ENCODE assay signal across 8 mouse cellular contexts in the genomic region with DNA sequence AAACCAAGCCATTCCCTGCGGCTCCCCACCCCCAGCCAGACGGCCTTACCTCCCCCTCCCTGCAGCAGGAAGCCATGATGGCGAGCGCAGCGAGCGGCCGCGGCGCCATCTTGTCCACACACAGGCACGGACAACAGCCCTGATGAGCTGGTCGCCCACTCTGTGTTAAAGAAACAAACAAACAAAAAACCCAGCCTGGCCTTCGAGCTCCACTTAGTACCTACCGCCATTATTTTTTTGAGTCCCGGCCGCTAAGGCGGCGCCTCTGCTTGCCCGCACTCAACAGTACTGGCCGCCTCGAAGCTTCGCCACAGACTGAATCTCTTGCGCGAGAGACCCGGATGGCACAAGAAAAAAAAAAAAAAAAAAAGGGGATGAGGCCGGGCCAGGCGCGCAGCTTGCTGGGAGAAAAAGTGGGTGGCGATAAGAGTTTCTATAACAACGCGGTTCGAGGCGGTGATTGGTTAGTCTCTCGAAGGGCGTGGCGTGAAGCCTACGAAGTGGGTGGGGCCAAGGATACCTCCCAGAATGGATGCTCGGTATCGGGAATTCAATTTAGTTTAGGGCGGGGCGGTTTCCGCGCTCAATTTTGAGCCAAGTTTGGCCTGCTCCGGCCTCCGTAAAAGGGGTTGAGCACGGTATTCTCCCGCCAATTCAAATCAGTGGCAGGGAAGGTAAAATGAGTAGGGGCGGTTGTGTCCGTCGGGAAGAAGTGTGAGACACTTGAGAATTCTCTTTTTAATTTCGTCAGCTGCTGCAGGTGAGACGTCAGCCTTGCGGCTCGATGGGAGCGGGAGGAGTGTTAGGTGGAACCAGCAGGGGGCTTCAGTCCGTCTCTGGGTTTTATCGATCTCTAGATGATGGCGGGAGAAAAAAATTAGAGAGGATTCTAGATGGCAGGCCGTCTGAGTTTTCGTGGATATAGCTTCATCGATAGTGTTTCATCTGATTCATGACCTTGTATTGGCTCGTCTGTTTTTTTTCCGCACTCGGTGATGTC. TPM values are rescaled to one million over a fixed set of nuclear protein-coding genes. Genes with fewer than 3 reads are reported as not detected.
DNase-seq lines count a peak whose midpoint lies in the region; ATAC-seq and TF ChIP-seq lines count a peak whose summit lies in the region.

A gene (minus strand): TSS at position 350 of the 1,000 bp plus-strand sequence.
A gene (plus strand): TSS at position 652 of the 1,000 bp plus-strand sequence.

- peaks cover 67% of the 10 kb centered on the region for H3K79me2 ChIP-seq in CH12.LX (replicated peaks; ENCODE audit: control insufficient read depth, extremely low read depth, insufficient read depth, poor library complexity, severe bottlenecking)

- DNase-seq in CH12.LX (ENCODE audit: extremely low read depth): peak; percentile 100
- DNase-seq in c-Kit-positive CD71-positive TER-119-negative erythroid progenitor cells, embryonic 14.5 days (ENCODE audit: low read depth): peak; percentile 99
- DNase-seq in forebrain, embryonic 11.5 days (ENCODE audit: low spot score): peak; percentile 98
- DNase-seq in kidney, postnatal 36 days: peak; percentile 98 to 100
- DNase-seq in telencephalon, adult 2 months (ENCODE audit: low read depth, low spot score): peak; percentile 100

- peak within 1 kb of the TSS; percentile 37; the same call in 1 of the 2 replicates for H3K4me2 ChIP-seq in CH12.LX (ENCODE audit: insufficient read depth, low read depth, poor library complexity, severe bottlenecking)
- H3K4me2 ChIP-seq in forebrain, embryonic 11.5 days (ENCODE audit: low read depth, low read length, severe bottlenecking): peak within 1 kb of the TSS; percentile 77
- H3K4me2 ChIP-seq in heart, embryonic 16.5 days (ENCODE audit: low read depth, low read length): peak within 1 kb of the TSS; percentile 93
- peak within 1 kb of the TSS; percentile 72 for H3K4me2 ChIP-seq in liver, embryonic 15.5 days
- peak within 1 kb of the TSS; percentile 80 for H3K4me2 ChIP-seq in neural tube, embryonic 12.5 days (replicated peaks)

- H3K4me3 ChIP-seq in CH12.LX (replicated peaks in 1 of 3; ENCODE audit: low read depth in 2 of 3, low read length in 2 of 3, poor library complexity in 1 of 3): peak within 1 kb of the TSS; percentile 73 to 81 (median 74)
- peak within 1 kb of the TSS; percentile 76 for H3K4me3 ChIP-seq in forebrain, embryonic 11.5 days (ENCODE audit: low read depth, low read length)
- H3K4me3 ChIP-seq in heart, embryonic 16.5 days (ENCODE audit: low read length): peak within 1 kb of the TSS; percentile 78
- peak within 1 kb of the TSS; percentile 72 for H3K4me3 ChIP-seq in liver, embryonic 15.5 days (replicated peaks)
- peak within 1 kb of the TSS; percentile 73 for H3K4me3 ChIP-seq in neural tube, embryonic 12.5 days

- no peaks in the 10 kb centered on the region for H3K27me3 ChIP-seq in CH12.LX (replicated peaks)
- no peaks in the 10 kb centered on the region for H3K27me3 ChIP-seq in forebrain, embryonic 11.5 days (ENCODE audit: control insufficient read depth, insufficient read depth, low read length)
- H3K27me3 ChIP-seq in heart, embryonic 16.5 days (ENCODE audit: control insufficient read depth, insufficient read depth, low read length): no peaks in the 10 kb centered on the region
- H3K27me3 ChIP-seq in liver, embryonic 15.5 days: no peaks in the 10 kb centered on the region
- no peaks in the 10 kb centered on the region for H3K27me3 ChIP-seq in neural tube, embryonic 12.5 days (replicated peaks)

- TF ChIP-seq RAD21 in CH12.LX (IDR thresholded peaks at IDR 0.05; ENCODE audit: low read depth, low read length): no peak

- TF ChIP-seq EP300 in CH12.LX (IDR thresholded peaks at IDR 0.05; ENCODE audit: low read length): no peak

- ATAC-seq in forebrain, embryonic 11.5 days (replicated peaks; ENCODE audit: low FRiP score): peak; percentile 98
- ATAC-seq in heart, embryonic 16.5 days (replicated peaks; ENCODE audit: extremely low read depth, insufficient read depth, low FRiP score): peak; percentile 98
- peak; percentile 87 for ATAC-seq in liver, embryonic 15.5 days (ENCODE audit: insufficient read depth)
- peak; percentile 98 for ATAC-seq in neural tube, embryonic 12.5 days (ENCODE audit: low FRiP score, low read depth)

- under 1% methylated on average over 63 of the region's 63 CpGs for WGBS in forebrain, embryonic 11.5 days
- WGBS in heart, embryonic 16.5 days: under 1% methylated on average over 63 of the region's 63 CpGs
- under 1% methylated on average over 63 of the region's 63 CpGs for WGBS in liver, embryonic 15.5 days (ENCODE audit: insufficient replicate concordance)
- WGBS in neural tube, embryonic 12.5 days: under 1% methylated on average over 63 of the region's 63 CpGs

- in situ Hi-C loops in CH12.LX (cut with MboI; ENCODE audit: low pct_ligation_motif_present, low pct_unique_long_range_greater_than_20kb, low sequenced_read_pairs): no loop called here

- TF ChIP-seq CTCF in CH12.LX (conservative IDR thresholded peaks at IDR 0.05 in 1 of 2, IDR thresholded peaks at IDR 0.05 in 1 of 2; ENCODE audit: low read depth in 2 of 2, low read length in 2 of 2): no peak; a peak in 1 of 4 replicates

- H3K36me3 ChIP-seq in CH12.LX (replicated peaks in 1 of 2; ENCODE audit: control insufficient read depth in 1 of 2, insufficient read depth in 1 of 2, low read length in 1 of 2): peaks cover 17 to 44% of the 10 kb centered on the region in 2 experiments
- H3K36me3 ChIP-seq in forebrain, embryonic 11.5 days (ENCODE audit: control insufficient read depth, insufficient read depth, low read length): peaks cover 5% of the 10 kb centered on the region
- peaks cover 5% of the 10 kb centered on the region for H3K36me3 ChIP-seq in heart, embryonic 16.5 days (ENCODE audit: control insufficient read depth, insufficient read depth)
- peaks cover 43% of the 10 kb centered on the region for H3K36me3 ChIP-seq in liver, embryonic 15.5 days (replicated peaks)
- H3K36me3 ChIP-seq in neural tube, embryonic 12.5 days: peaks cover 14% of the 10 kb centered on the region

- peak within 1 kb of the TSS; percentile 97 for H3K9ac ChIP-seq in CH12.LX (ENCODE audit: insufficient read depth, low read depth)
- peak within 1 kb of the TSS; percentile 78 for H3K9ac ChIP-seq in forebrain, embryonic 11.5 days (ENCODE audit: low read length)
- H3K9ac ChIP-seq in heart, embryonic 16.5 days (ENCODE audit: low read length): peak within 1 kb of the TSS; percentile 83
- peak within 1 kb of the TSS; percentile 76 for H3K9ac ChIP-seq in liver, embryonic 15.5 days
- peak within 1 kb of the TSS; percentile 88 for H3K9ac ChIP-seq in neural tube, embryonic 12.5 days

- H3K27ac ChIP-seq in CH12.LX (ENCODE audit: insufficient read depth, low read depth): peak within 1 kb of the TSS; percentile 93
- peak within 1 kb of the TSS; percentile 97 for H3K27ac ChIP-seq in forebrain, embryonic 11.5 days (ENCODE audit: low read depth, low read length)
- H3K27ac ChIP-seq in heart, embryonic 16.5 days (ENCODE audit: low read length): peak within 1 kb of the TSS; percentile 97
- peak within 1 kb of the TSS; percentile 99 for H3K27ac ChIP-seq in liver, embryonic 15.5 days (replicated peaks)
- H3K27ac ChIP-seq in neural tube, embryonic 12.5 days: peak within 1 kb of the TSS; percentile 90

- H3K4me1 ChIP-seq in CH12.LX (ENCODE audit: control insufficient read depth in 1 of 2, insufficient read depth in 2 of 2): peaks cover 5 to 46% of the 10 kb centered on the region in 2 experiments
- H3K4me1 ChIP-seq in forebrain, embryonic 11.5 days (replicated peaks; ENCODE audit: control insufficient read depth, insufficient read depth, low read length): peaks cover 10% of the 10 kb centered on the region; the same call in 1 of the 2 replicates
- H3K4me1 ChIP-seq in heart, embryonic 16.5 days (ENCODE audit: control insufficient read depth, insufficient read depth, low read length): peaks cover 33% of the 10 kb centered on the region
- H3K4me1 ChIP-seq in liver, embryonic 15.5 days (replicated peaks): peaks cover 52% of the 10 kb centered on the region
- H3K4me1 ChIP-seq in neural tube, embryonic 12.5 days: peaks cover 26% of the 10 kb centered on the region

- H3K9me3 ChIP-seq in CH12.LX (replicated peaks; ENCODE audit: low read length): no peaks in the 10 kb centered on the region
- no peaks in the 10 kb centered on the region for H3K9me3 ChIP-seq in forebrain, embryonic 11.5 days (ENCODE audit: control insufficient read depth, low read length)
- H3K9me3 ChIP-seq in heart, embryonic 16.5 days (replicated peaks; ENCODE audit: control insufficient read depth, low read length): no peaks in the 10 kb centered on the region
- no peaks in the 10 kb centered on the region for H3K9me3 ChIP-seq in liver, embryonic 15.5 days (replicated peaks)
- H3K9me3 ChIP-seq in neural tube, embryonic 12.5 days: no peaks in the 10 kb centered on the region

- TF ChIP-seq POLR2A in CH12.LX (IDR thresholded peaks at IDR 0.05; ENCODE audit: low read depth, low read length): peak; percentile 100

- dilution Hi-C loops in CH12.LX (cut with MboI; ENCODE audit: extremely low pct_ligation_motif_present, extremely low pct_unique_long_range_greater_than_20kb, low sequenced_read_pairs): no loop called here

TF ChIP-seq in CH12.LX, 34 proteins besides CTCF, POLR2A, EP300 and RAD21 (continues in another document):
- TF ChIP-seq MAFK (IDR thresholded peaks at IDR 0.05; ENCODE audit: insufficient replicate concordance, low read length) (no peak), MAZ (IDR thresholded peaks at IDR 0.05; ENCODE audit: low read depth, low read length) (peak; percentile 86), MAX (IDR thresholded peaks at IDR 0.05; ENCODE audit: low read length) (peak; percentile 57), CHD2 (IDR thresholded peaks at IDR 0.05; ENCODE audit: low read length) (peak; percentile 75), SMC3 (IDR thresholded peaks at IDR 0.05; ENCODE audit: low read depth, low read length) (no peak)

RNA-seq across cellular contexts. Expression of the first gene that starts in this region (rescaled TPM):
- total RNA-seq in CH12.LX (2012; rRNA removed) (55.8 and 68.5 TPM in 2 replicates), CH12.LX (2014; rRNA removed) (107 and 138 TPM in 2 replicates)
- polyA plus RNA-seq in CH12.LX (2012; ENCODE audit: insufficient read length, low read depth): 128 and 154 TPM in 2 replicates
- 140 and 178 TPM in 2 replicates for polyA plus RNA-seq in forebrain, embryonic 11.5 days (2014; fragmentation: Nextera tagmentation; extraction: Ambion mirVana)
- polyA plus RNA-seq in heart, embryonic 16.5 days (2015; fragmentation: Nextera tagmentation; extraction: Ambion mirVana): 70.6 and 83.9 TPM in 2 replicates
- polyA plus RNA-seq in liver, embryonic 15.5 days (2015; fragmentation: Nextera tagmentation; extraction: Ambion mirVana): 30.1 and 34.2 TPM in 2 replicates
- 160 and 170 TPM in 2 replicates for polyA plus RNA-seq in neural tube, embryonic 12.5 days (2016; fragmentation: Nextera tagmentation; extraction: Ambion mirVana)

RNA-seq across cellular contexts. Expression of the second gene that starts in this region (rescaled TPM):
- total RNA-seq in CH12.LX (2012; rRNA removed) (36.3 and 37.4 TPM in 2 replicates), CH12.LX (2014; rRNA removed) (30.4 and 39.0 TPM in 2 replicates)
- 26.4 and 30.5 TPM in 2 replicates for polyA plus RNA-seq in CH12.LX (2012; ENCODE audit: insufficient read length, low read depth)
- 53.8 and 65.0 TPM in 2 replicates for polyA plus RNA-seq in forebrain, embryonic 11.5 days (2014; fragmentation: Nextera tagmentation; extraction: Ambion mirVana)
- polyA plus RNA-seq in heart, embryonic 16.5 days (2015; fragmentation: Nextera tagmentation; extraction: Ambion mirVana): 16.4 and 17.8 TPM in 2 replicates
- polyA plus RNA-seq in liver, embryonic 15.5 days (2015; fragmentation: Nextera tagmentation; extraction: Ambion mirVana): 19.9 and 21.3 TPM in 2 replicates
- 25.3 and 26.2 TPM in 2 replicates for polyA plus RNA-seq in neural tube, embryonic 12.5 days (2016; fragmentation: Nextera tagmentation; extraction: Ambion mirVana)

Comparison
In these comparisons a context has a peak if more than half of its experiments do, and no peak if none do; other contexts are left out.
1. Peak in every context shown above with its lines: DNase-seq, ATAC-seq, H3K4me3 ChIP-seq and H3K27ac ChIP-seq.
2. H3K4me2 ChIP-seq: peak in every context shown above with its lines; median percentile 93 in heart, embryonic 16.5 days; 80 in neural tube, embryonic 12.5 days; 77 in forebrain, embryonic 11.5 days; 72 in liver, embryonic 15.5 days; 37 in CH12.LX.